Mouse (Mus musculus): ENCODE data around the gene Defb26.
A peak's percentile ranks its signal among the peaks of the same experiment; 100 is the strongest.

Defb26 gene

DNA sequence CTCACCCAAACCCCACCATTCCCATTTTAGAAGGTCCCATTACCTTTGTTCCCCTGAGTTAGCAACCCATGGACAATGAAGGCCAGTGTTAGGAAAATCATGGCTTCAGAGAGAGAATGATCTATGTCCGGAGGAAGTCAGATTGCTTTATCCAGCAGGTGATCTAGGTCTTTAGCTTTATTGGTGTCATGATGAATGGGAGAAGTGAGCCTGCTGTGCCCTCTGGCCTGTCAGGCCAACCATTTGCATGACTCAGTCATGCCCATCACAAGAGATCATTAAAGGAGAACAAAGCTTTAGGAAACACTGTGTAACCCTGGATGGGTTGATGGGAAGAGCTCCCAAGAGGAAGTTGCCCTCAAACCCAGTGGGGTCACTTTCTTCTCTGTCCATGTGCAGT, at the start of gene Defb26:
TSS of gene Defb26 (minus strand) at position 101 of the 400 bp plus-strand sequence.
- DNase-seq (ENCODE audit: low read depth, low spot score): no peak

DNA sequence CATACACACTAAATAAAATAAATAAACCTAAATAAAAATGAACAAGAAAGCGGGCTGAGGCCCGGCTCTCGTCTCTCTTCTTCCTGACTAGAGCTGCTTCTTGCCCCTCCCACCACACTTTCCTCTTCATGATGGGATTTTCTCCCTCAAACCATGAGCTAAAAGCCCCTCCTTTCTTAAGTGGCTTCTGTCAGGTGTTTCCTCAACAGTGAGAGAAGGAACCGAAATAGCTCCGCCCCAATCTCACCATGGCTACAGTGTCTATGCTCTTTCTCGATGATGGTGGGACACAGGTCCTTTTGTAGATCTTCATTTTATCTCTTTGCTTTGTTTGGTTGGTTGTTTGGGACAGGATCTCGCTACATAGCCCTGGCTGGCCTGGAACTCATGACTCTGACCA, 45.2 kb upstream of the Defb26 start:
- peak; percentile 51 for DNase-seq (ENCODE audit: low read depth, low spot score)

DNA sequence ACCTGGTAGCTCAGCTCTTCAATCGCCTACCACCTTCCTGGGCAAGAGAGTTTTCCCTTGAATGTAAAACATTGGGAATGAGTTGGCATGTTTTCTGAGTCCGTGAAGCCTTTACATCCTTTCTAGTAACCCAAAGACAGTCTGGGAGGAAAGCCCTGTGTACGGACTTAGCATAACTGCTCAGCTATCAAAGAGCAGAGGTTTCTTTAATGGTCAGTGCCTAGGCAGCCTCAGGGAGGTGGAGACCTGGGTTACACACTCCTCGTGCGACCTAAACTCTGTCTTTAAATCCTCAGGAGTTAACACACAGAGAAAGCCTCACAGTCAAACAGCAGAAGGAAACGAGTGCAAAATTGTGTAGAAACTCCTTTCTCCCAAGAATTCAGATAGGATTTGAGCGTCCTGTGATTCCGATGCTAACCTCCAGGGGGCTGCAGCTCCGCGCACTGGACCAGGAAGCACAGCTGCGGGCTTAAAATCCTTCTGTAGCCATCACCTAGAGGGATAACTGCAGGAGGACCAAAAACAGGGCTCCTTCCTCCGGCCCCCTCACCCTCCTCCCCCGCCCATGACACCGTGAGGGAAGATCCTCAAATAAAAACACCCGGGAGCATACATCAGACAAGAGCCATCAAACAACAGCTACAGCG, 42.4 kb upstream of the Defb26 start:
- DNase-seq (ENCODE audit: low read depth, low spot score): peak; percentile 38

GRCm38 (mm10) chr2:152548124-152548523, 36.6 kb upstream of the Defb26 start:
- no peak for DNase-seq (ENCODE audit: low read depth, low spot score)

DNA sequence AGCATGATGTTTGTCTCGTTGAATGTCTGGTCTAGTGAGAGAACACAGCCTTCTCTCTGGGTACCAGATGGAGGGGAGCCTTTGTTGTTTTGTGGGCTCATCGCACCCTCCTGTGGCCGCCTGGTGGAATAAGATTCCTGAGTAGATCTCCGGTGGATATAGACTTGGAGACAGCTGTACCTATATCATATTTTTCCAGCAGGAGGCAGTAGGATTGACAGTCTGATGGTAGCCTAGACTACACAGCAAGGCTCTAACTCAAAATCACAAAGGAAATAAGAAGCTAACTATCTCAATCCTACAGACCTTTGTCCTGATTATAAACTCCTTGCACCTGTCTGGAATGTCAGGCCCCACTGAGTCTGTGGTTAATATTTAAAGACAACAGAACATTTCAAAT, 33.2 kb upstream of the Defb26 start:
- DNase-seq (ENCODE audit: low read depth, low spot score): peak; percentile 33

- DNase-seq (ENCODE audit: low read depth, low spot score): no peak
Measured at GRCm38 (mm10) chr2:152543478-152543877, 32.0 kb upstream of the Defb26 start.

GRCm38 (mm10) chr2:152542897-152543296, 31.4 kb upstream of the Defb26 start:
- no peak for DNase-seq (ENCODE audit: low read depth, low spot score)

DNA sequence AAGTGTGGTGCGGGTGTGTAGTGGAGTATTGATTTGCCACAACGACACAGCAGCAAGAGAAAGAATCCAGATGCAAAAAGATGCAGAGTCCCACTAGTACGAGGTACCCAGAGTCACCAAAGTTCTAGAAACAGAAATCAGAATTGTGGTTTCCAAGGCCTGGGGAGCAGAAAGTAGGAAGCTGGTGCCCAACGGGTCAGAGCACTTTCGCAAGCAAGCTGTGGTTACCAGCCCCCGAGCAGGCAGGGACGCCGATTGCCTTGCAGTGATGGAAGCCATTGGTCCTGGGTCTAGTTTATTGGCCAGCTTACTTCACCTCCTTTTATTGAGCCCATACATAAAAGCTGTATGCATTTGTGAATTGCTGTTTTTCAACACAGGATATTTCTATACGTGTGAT, 30.5 kb upstream of the Defb26 start:
- no peak for DNase-seq (ENCODE audit: low read depth, low spot score)

GRCm38 (mm10) chr2:152539944-152540710, 28.6 kb upstream of the Defb26 start, which contains the start of gene Defb29:
Gene Defb29 (minus strand): TSS chr2:152540098.
- peak; percentile 16 for DNase-seq (ENCODE audit: low read depth, low spot score)

GRCm38 (mm10) chr2:152517981-152518380, 6.5 kb upstream of the Defb26 start, which contains the start of gene Defb28:
Gene Defb28 (plus strand): TSS chr2:152518255.
- no peak for DNase-seq (ENCODE audit: low read depth, low spot score)

DNA sequence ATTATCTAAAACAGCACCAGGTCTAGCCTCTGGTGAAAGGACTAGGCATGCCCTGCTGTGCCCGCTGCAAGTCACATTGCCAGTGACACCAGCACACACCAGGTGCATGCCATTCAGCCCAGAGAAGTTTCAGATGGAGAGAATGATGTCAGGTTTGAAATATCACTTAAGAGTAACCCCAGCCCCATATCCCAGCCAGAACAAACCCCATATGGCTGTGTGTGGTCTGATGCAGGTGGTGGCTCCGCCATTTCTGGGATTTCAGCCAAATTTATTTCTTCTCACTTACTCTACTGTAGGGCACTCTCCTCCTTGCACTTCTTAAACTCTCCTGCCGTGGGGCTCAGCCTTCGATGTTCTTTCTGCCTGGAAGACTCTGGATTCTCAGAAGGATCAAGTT, 4.6 kb upstream of the Defb26 start:
- DNase-seq (ENCODE audit: low read depth, low spot score): no peak

DNA sequence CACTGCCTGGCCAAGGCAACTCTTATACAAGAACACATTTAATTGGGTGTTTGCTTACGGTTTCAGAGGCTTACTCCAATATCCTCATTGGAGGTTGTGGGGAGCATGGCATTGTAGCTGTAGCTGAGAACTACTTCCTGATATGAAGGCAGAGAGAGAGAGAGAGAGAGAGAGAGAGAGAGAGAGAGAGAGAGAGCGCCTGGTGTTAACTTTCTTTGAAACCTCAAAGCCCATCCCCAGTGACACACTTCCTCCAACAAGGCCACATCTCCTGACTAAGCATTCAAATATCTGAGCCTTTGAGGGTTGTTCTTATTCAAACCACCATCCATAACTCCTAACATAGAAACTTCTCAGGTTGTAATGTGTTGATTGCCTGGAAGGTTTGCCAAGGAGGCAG, 7.5 kb downstream of the Defb26 start:
- DNase-seq (ENCODE audit: low read depth, low spot score): no peak

DNA sequence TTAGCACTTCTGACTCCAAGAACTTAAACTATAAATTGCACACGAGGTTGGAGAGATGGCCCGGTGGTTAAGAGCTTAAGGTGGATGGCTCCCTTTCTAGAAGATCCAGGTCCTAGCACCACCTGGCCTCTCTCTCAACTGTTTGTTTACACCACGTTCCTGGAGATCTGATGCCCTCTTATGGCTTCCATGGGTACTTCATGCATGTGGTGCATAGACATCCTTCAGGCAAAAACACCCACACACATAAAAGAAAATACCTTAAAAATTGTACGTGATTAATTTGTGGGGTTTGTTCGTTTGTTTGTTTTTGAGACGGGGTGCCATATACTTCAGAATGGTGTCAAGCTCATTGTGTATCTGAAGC, 10.6 kb downstream of the Defb26 start:
- DNase-seq (ENCODE audit: low read depth, low spot score): peak; percentile 26

DNA sequence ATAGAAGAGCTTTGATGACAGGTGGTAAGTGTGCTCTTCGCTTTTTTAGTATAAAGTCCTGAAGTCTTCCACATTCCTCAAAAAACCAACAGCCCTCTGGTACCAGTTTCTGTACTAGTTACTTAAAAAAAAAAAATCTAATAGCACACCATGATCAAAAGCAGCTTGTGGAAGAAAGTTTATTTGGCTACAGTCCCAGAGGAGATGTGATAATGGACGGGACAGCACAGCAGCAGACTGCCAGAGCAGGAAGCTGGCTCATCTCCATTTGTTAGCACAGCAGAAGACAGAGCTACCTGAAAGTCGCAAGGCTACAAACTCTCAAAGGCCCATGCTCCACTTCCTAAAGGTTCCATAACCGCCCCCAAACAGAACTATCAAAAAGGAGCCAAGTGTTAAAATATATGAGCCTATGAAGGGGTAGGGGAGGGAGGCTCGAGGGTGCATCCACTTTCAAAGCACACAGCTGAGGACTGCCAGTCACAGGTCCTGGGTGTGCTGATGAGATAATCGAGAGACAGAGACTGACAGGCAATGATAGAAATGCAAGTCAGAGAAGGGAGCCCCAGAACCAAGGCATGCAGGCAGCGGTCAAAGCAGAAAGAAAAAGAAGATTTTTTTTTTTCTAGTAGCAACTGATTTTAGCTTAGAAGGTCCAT, 11.2 kb downstream of the Defb26 start:
- DNase-seq (ENCODE audit: low read depth, low spot score): no peak

DNA sequence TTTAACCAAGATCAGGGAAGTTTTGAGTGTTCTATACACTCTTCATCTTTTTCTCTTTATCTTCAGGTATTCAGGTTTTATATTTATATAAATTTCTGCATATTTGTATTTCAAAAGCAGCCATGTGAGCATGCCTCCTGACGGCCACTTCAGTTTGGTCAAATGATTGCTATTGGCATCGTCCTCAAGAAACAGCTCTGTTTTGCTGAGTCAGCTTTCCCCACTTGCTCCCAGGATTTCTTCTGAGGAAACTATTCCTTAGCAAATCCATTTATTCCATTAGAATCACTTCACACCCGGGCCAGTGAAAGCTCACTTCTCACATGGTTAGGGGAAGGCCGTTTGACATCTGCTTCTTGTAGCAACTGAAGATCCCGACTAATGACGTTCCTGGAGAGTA, 13.5 kb downstream of the Defb26 start:
- DNase-seq (ENCODE audit: low read depth, low spot score): no peak

GRCm38 (mm10) chr2:152493151-152493550, 18.3 kb downstream of the Defb26 start:
- no peak for DNase-seq (ENCODE audit: low read depth, low spot score)

GRCm38 (mm10) chr2:152490038-152490437, 21.5 kb downstream of the Defb26 start, which contains the start of gene Defb22:
Gene Defb22 (minus strand): TSS chr2:152490138.
- DNase-seq (ENCODE audit: low read depth, low spot score): no peak

GRCm38 (mm10) chr2:152487024-152487423, 24.5 kb downstream of the Defb26 start:
- peak; percentile 28 for DNase-seq (ENCODE audit: low read depth, low spot score)

DNA sequence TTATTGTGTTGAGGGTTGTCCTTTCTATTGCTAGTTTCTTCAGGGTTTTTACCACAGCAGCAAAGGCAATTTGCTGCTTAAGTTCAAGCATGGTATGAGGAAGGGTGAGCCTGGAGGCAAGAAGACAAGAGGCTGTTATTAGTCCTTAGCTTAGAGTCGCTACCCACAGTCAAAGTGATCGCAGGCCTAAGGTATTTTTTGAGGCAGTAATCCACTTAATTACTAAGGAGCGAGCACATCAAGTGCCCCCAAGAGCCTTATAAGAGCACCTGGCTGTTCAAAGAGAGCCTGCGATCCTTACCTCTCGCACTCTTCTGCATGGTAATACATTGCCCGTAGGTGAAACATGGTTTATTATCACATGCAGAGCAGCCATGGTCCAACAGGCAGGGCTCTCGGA, 29.8 kb downstream of the Defb26 start:
- no peak for DNase-seq (ENCODE audit: low read depth, low spot score)

GRCm38 (mm10) chr2:152480881-152481280, 30.6 kb downstream of the Defb26 start:
- DNase-seq (ENCODE audit: low read depth, low spot score): no peak

GRCm38 (mm10) chr2:152476763-152477162, 34.7 kb downstream of the Defb26 start, which contains the start of gene Defb20:
Gene Defb20 (plus strand): TSS chr2:152477063.
- no peak for DNase-seq (ENCODE audit: low read depth, low spot score)

DNA sequence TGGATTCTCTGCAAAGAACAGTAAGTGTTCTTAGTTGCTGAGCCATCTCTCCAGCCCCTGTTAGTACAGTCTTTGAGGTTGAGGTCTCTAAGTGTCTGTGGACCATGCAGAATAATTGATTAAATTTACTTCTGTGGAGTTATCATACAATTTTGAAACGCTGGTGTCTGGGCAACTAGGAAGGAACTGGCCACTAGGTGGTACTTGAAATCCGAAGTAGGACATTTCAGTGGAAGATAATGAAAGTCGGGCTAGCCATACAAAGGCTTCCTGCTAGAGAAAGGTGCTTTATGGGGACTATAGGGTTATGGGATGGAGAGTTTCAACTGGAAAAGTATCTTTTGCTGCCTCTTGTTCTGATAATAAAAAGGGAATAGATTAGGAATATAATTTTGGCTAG, 39.1 kb downstream of the Defb26 start:
- no peak for DNase-seq (ENCODE audit: low read depth, low spot score)
